Mouse (Mus musculus) liver, postnatal 0 days (tissue): ENCODE results near the gene Chst1. TPM values are rescaled to one million over a fixed set of nuclear protein-coding genes. Genes with fewer than 3 reads are reported as not detected.

Experiments used
- ATAC-seq: fragments of 200-750 bp; cut with Nextera tagmentation; 2 replicates; pipeline ENCODE4 v1.8.0; 2017; ENCODE audit warnings: mild to moderate bottlenecking, moderate library complexity
- DNase-seq: peaks from one replicate; pipeline ENCODE4 v3.0.0-alpha.2; 2016
- H3K27ac ChIP-seq: fragments of 300-500 bp; sonication (generic); 2 replicates; pipeline ENCODE4 v1.5.1; 2014; ENCODE audit warnings: antibody characterized with exemption, moderate library complexity, mild to moderate bottlenecking, low read depth
- H3K27me3 ChIP-seq: fragments of 300-500 bp; sonication (generic); 2 replicates; pipeline ENCODE4 v1.6.1; 2014; ENCODE audit warnings: low read length, control low read depth, mixed read lengths; ENCODE audit not compliant: insufficient read depth
- H3K36me3 ChIP-seq: fragments of 300-500 bp; sonication (generic); replicated peaks from 2 replicates; pipeline ENCODE4 v1.6.1; 2014; ENCODE audit warnings: mild to moderate bottlenecking, control low read depth, low read length, moderate library complexity, mixed read lengths; ENCODE audit not compliant: insufficient read depth
- H3K4me1 ChIP-seq: fragments of 300-500 bp; sonication (generic); 2 replicates; pipeline ENCODE4 v1.6.1; 2014; ENCODE audit warnings: antibody characterized with exemption, mild to moderate bottlenecking, control low read depth; ENCODE audit not compliant: insufficient read depth
- H3K4me2 ChIP-seq: fragments of 300-500 bp; sonication (generic); 2 replicates; pipeline ENCODE4 v1.6.1; 2014; ENCODE audit warnings: low read depth, mild to moderate bottlenecking, low read length, moderate library complexity, mixed read lengths
- H3K4me3 ChIP-seq: fragments of 300-500 bp; sonication (generic); 2 replicates; pipeline ENCODE4 v1.5.1; 2014; ENCODE audit warnings: low read depth, low read length
- H3K9ac ChIP-seq: fragments of 300-500 bp; sonication (generic); replicated peaks from 2 replicates; pipeline ENCODE4 v1.6.1; 2014; ENCODE audit warnings: mild to moderate bottlenecking, moderate library complexity
- H3K9me3 ChIP-seq: fragments of 300-500 bp; sonication (generic); 2 replicates; pipeline ENCODE4 v1.6.1; 2016; ENCODE audit warnings: mild to moderate bottlenecking, control low read depth, low read length, mixed read lengths
- CTCF ChIP-seq: sonication (generic); IDR thresholded peaks from 2 replicates; pipeline ENCODE4 v1.5.1; 2016; ENCODE audit warnings: antibody characterized with exemption, low read depth
- EP300 ChIP-seq: IDR thresholded peaks from 2 replicates; pipeline ENCODE4 v1.6.1; 2016; ENCODE audit warnings: antibody characterized with exemption, low read depth, mild to moderate bottlenecking
- WGBS: fragments of 180-500 bp; shearing (Covaris S2); extraction: QIAGEN DNeasy Blood & Tissue Kit; methylation state at CpG from one replicate; pipeline ENCODE4 v1.1.7; 2014; ENCODE audit not compliant: insufficient replicate concordance; 5-methylcytosine and 5-hydroxymethylcytosine counted together
- polyA plus RNA-seq: library from polyadenylated mRNA; unstranded; fragments of >200 nt; fragmentation: Nextera tagmentation; extraction: Ambion mirVana; gene quantifications from 2 replicates; pipeline ENCODE4 v1.2.1, GENCODE M21; 2015

Gene Chst1
- polyA plus RNA-seq, 1 experiment from 2014 or later, result 0.06 TPM

GRCm38 (mm10) chr2:92645282-92646037 lies 46.0 kb downstream of the Chst1 start:
- DNase-seq (no peak), ATAC-seq (no peak)
- Histone ChIP-seq H3K27ac (no peak overlapping the region), H3K4me2 (no peak overlapping the region), H3K36me3 (no peaks in the 10 kb centered on the region), H3K4me3 (no peak overlapping the region), H3K9ac (no peak overlapping the region), H3K4me1 (no peaks in the 10 kb centered on the region), H3K9me3 (no peaks in the 10 kb centered on the region), H3K27me3 (no peaks in the 10 kb centered on the region)
- WGBS, result 57% methylated on average over 7 of the region's 7 CpGs
- TF ChIP-seq CTCF (no peak), EP300 (no peak)

GRCm38 (mm10) chr2:92649154-92649801 lies 49.8 kb downstream of the Chst1 start:
- H3K36me3 ChIP-seq, result no peaks in the 10 kb centered on the region
- H3K27me3 ChIP-seq, result no peaks in the 10 kb centered on the region
- 38% methylated on average over 5 of the region's 5 CpGs for WGBS
- no peak overlapping the region for H3K9ac ChIP-seq
- no peak overlapping the region for H3K4me2 ChIP-seq
- DNase-seq (no peak), ATAC-seq (peak; percentile 56)
- TF ChIP-seq EP300 (0 out of 2 replicates have a peak, but pooled peaks have one; percentile 26), CTCF (no peak)
- H3K27ac ChIP-seq, result no peak overlapping the region
- H3K9me3 ChIP-seq, result no peaks in the 10 kb centered on the region
- H3K4me1 ChIP-seq, result no peaks in the 10 kb centered on the region
- no peak overlapping the region for H3K4me3 ChIP-seq

DNA sequence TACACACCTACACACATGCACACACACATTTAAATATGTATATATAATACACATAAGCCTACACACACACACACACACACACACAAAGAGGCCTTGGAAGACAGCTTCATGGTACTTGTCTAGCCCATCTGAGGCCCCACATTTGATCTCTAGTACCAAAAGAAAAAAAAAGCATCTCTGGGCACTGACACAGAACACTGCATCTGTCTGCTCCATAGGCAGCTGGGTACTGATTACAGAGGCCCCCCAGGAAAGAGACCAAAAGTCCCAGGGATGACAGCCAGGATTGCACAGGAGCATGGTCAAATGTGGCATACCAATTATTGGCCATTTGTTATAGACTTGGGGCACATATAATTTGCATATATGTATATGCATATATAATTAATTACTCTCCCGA lies 50.9 kb downstream of the Chst1 start:
- WGBS, result 26% methylated on average over 1 of the region's 1 CpGs
- no peak overlapping the region for H3K4me2 ChIP-seq
- ATAC-seq, result no peak

GRCm38 (mm10) chr2:92651294-92651816 lies 51.8 kb downstream of the Chst1 start:
- TF ChIP-seq CTCF, result no peak
- no peak for TF ChIP-seq EP300
- no peaks in the 10 kb centered on the region for H3K36me3 ChIP-seq
- no peak overlapping the region for H3K4me3 ChIP-seq
- H3K27me3 ChIP-seq, result no peaks in the 10 kb centered on the region
- DNase-seq, result no peak
- ATAC-seq, result no peak
- H3K9ac ChIP-seq, result no peak overlapping the region
- no peaks in the 10 kb centered on the region for H3K9me3 ChIP-seq
- H3K4me2 ChIP-seq, result no peak overlapping the region
- no peak overlapping the region for H3K27ac ChIP-seq
- 52% methylated on average over 7 of the region's 7 CpGs for whole genome bisulfite sequencing
- H3K4me1 ChIP-seq, result no peaks in the 10 kb centered on the region

More for the DNA sequence above, 50.9 kb downstream of the Chst1 start:
- TF ChIP-seq EP300 (no peak), CTCF (no peak)
- no peak overlapping the region for H3K9ac ChIP-seq
- no peaks in the 10 kb centered on the region for H3K36me3 ChIP-seq
- no peaks in the 10 kb centered on the region for H3K27me3 ChIP-seq
- no peaks in the 10 kb centered on the region for H3K4me1 ChIP-seq
- DNase-seq, result no peak
- H3K9me3 ChIP-seq, result no peaks in the 10 kb centered on the region
- no peak overlapping the region for H3K27ac ChIP-seq
- H3K4me3 ChIP-seq, result no peak overlapping the region

DNA sequence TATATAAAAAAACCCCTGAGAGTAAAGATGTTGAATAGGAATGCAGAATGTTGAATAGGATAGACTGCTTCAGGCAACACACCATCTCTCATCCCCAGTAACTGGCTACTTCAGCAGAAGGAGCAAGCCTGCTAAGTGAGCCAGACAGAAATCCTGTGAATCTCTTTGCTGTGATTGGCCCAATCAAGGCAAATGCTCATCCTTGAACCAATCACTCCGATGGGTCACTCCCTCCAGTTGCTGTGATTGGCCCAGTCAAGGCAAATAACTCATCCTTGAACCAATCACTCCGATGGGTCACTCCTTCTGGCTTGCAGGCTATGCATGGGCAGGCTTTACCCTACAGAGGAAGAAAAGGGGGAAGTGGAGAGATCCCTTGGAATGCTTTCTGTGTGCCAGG lies 57.7 kb downstream of the Chst1 start:
- H3K27ac ChIP-seq, result no peak overlapping the region
- H3K4me3 ChIP-seq, result no peak overlapping the region
- H3K9me3 ChIP-seq, result no peaks in the 10 kb centered on the region
- H3K4me1 ChIP-seq, result no peaks in the 10 kb centered on the region
- TF ChIP-seq CTCF (no peak), EP300 (no peak)
- no peaks in the 10 kb centered on the region for H3K36me3 ChIP-seq
- no peak overlapping the region for H3K4me2 ChIP-seq
- no peak overlapping the region for H3K9ac ChIP-seq
- DNase-seq (no peak), ATAC-seq (no peak)
- WGBS, result 62% methylated on average over 2 of the region's 2 CpGs
- no peaks in the 10 kb centered on the region for H3K27me3 ChIP-seq

GRCm38 (mm10) chr2:92658293-92659150 lies 59.0 kb downstream of the Chst1 start:
- Histone ChIP-seq H3K27ac (no peak overlapping the region), H3K27me3 (no peaks in the 10 kb centered on the region), H3K4me3 (no peak overlapping the region), H3K4me2 (no peak overlapping the region), H3K36me3 (no peaks in the 10 kb centered on the region), H3K4me1 (no peaks in the 10 kb centered on the region), H3K9me3 (no peaks in the 10 kb centered on the region), H3K9ac (no peak overlapping the region)
- DNase-seq (no peak), ATAC-seq (no peak)
- TF ChIP-seq CTCF (no peak), EP300 (no peak)
- WGBS, result 40% methylated on average over 1 of the region's 1 CpGs
